Mouse (Mus musculus): Measurements from ENCODE around the gene 6430548M08Rik. TPM values are rescaled to one million over a fixed set of nuclear protein-coding genes. Genes with fewer than 3 reads are reported as not detected.

The 6430548M08Rik gene
- 15.2 TPM for polyA plus RNA-seq (2014; fragmentation: Illumina TruSeq; extraction: RNeasy Lipid Tissue Mini Kit (QIAGEN cat#74804); ENCODE audit: low read depth, low replicate concordance)

DNA sequence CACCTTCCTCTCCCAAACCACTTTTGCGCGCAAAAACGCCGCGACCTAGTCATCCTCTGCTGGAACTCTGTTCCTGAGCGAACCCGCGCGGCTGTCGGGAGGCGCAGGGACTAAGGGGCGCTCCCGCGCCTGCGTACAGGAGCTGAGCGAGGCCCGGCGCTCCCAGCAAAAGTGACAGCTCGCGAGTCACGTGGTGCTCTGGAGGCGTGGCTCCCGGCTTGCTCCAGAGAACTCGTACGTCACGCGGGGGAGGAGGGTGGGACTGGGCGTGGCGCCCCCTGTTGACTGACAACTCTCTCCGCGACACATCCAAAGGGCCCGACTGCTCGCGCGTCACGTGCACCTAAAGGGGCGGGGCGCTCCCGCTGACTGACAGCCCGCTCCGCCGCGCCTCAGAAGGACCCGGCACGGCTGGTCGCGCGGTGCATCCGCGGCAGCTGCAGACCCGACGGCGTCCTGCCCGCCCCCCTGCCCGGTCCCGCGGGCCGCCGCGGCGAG lies at the start of gene 6430548M08Rik:
TSS of gene 6430548M08Rik (plus strand) at position 395 of the 498 bp plus-strand sequence.

GRCm38 (mm10) chr8:120101068-120101972 lies 12.6 kb upstream of the 6430548M08Rik start, which contains the start of gene Zdhhc7:
Gene Zdhhc7, minus strand, starts transcription at chr8:120101482.

GRCm38 (mm10) chr8:120177318-120178123 lies 63.6 kb downstream of the 6430548M08Rik start, which contains the start of gene Fam92b:
Gene Fam92b, minus strand, starts transcription at chr8:120177466.

Other genes starting within 250 kb of the 6430548M08Rik start
- gene Usp10, start 203.8 kb upstream of the 6430548M08Rik start, polyA plus RNA-seq (2014; fragmentation: Illumina TruSeq; extraction: RNeasy Lipid Tissue Mini Kit (QIAGEN cat#74804); ENCODE audit: low read depth, low replicate concordance) = 51.1 TPM
- 24.8 TPM for gene Gm20388, start 203.3 kb upstream of the 6430548M08Rik start, polyA plus RNA-seq (2014; fragmentation: Illumina TruSeq; extraction: RNeasy Lipid Tissue Mini Kit (QIAGEN cat#74804); ENCODE audit: low read depth, low replicate concordance)
- 32.3 TPM for gene Crispld2, start 121.7 kb upstream of the 6430548M08Rik start, polyA plus RNA-seq (2014; fragmentation: Illumina TruSeq; extraction: RNeasy Lipid Tissue Mini Kit (QIAGEN cat#74804); ENCODE audit: low read depth, low replicate concordance)
- 28.3 TPM for gene Zdhhc7, start 12.7 kb upstream of the 6430548M08Rik start, polyA plus RNA-seq (2014; fragmentation: Illumina TruSeq; extraction: RNeasy Lipid Tissue Mini Kit (QIAGEN cat#74804); ENCODE audit: low read depth, low replicate concordance)
- not detected for gene Fam92b, start 63.3 kb downstream of the 6430548M08Rik start, polyA plus RNA-seq (2014; fragmentation: Illumina TruSeq; extraction: RNeasy Lipid Tissue Mini Kit (QIAGEN cat#74804); ENCODE audit: low read depth, low replicate concordance)
- 11.0 TPM for gene Gse1, start 114.3 kb downstream of the 6430548M08Rik start, polyA plus RNA-seq (2014; fragmentation: Illumina TruSeq; extraction: RNeasy Lipid Tissue Mini Kit (QIAGEN cat#74804); ENCODE audit: low read depth, low replicate concordance)